Mouse (Mus musculus): Measurements from ENCODE around the gene Tuft1.
"Not testable (repeated sequence)": the region's sequence is repeated elsewhere in the genome, so short reads cannot be mapped to it uniquely, and the experiment has no call there.

The Tuft1 gene

DNA sequence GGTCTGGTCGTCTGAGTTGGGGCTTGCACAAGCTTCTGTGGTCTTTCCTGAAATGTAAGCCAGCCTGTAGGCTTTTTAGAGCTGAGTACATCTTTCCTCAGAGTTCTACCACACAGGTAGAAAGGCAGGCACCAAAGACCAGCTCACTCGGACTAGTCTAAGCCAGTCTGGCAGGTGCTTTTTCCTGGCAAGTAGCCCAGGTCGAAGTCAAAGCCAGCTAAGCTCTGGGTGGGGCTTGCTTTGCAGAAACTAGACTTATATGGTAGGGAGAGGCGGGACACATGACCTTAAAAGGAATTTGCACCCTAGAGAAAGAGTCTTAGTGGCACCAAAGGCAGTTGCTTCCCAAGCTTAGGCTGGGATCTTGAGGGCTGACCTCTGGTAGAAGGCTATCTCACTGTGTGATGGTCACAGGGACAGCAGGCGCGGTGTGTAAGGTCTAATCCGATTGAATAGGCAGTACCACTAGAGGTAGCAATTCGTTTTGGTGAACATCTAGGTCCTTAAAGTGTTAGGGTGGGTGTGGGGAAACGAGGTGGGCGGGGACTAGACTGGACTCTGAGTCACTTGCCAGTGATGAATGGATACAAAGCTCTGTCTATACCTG lies 573 bp upstream of the Tuft1 start:
- peak; percentile 23 for DNase-seq

DNA sequence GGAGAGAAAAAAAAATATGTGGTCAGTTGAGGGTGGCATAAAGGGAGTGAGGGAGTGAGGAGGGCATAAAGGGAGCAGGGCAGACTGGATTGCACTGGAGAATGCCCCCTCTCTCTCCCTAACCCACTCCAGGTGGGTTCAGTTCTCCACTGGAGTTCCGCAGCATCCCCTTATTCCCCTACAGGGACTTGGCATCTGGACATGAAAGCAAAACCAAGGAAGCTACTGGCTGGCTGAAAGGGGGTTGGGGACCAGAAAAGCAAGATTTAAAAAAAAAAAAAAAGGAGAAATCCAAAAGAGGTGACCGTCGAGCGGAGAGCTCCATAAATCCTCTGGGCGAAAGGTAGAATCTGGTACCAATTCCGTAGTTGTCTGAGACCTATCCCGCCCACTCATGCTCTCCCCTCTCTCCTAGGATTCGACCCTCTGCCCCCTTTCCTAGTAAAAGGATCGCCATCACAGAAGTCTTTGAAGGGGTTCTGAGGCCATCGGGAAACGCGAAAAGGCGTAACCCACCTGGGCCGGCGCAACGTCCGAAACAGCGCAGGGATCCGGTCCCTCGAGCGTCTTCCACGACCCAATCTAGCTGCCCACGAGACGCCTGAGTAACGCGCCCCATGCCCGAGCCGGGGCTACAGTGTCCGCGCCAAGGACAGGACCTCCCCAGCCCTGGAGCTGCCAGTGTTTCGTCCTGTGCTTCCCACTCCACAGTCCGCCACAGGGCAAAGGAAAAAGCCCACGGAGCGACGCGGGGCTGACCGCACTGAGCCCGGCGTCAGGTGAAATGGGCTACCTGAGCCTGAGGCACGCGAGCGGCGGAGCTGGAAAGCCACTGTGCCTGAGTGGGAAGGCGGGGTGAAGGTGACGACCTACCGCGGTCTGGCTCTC lies 576 bp downstream of the Tuft1 start:
- not testable (repeated sequence) for DNase-seq

DNA sequence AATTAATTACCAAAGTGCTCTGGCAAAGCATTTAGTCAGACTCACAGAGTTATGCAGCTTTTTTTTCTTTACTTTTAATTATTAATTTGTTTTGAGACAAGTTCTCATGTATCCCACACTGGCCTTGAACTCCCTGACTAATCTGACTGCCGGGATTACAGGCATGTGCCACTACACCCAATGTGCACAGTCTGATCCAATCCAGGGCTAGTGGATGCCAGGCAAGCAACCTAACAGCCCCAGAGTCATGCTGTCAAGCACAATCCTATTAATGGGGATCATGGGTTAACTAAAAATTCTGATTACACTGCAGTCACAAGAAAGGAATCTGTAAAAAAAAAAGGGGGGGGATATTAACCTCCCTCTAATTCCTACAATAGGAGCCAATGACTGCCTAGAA lies 4.7 kb downstream of the Tuft1 start:
- not testable (repeated sequence) for DNase-seq

DNA sequence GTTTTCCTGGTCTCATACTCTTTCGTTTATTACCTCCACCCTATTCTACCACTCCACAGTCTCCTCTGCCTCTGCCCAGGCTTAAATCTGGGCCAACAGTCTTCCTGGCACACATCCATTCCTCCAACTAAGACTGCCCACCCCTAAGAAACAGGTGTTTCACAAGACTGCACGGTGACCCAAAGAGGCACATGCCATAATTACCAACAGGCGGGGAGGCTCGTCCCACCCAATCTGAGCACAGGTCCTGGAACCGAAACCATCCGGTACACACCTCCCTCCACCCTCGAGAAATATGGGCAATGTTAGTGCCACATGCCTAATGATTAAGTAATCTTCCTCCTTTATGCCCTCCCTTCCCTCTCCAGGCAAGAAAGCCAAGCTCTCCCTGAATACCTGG lies 8.3 kb downstream of the Tuft1 start:
- DNase-seq: peak; percentile 70

DNA sequence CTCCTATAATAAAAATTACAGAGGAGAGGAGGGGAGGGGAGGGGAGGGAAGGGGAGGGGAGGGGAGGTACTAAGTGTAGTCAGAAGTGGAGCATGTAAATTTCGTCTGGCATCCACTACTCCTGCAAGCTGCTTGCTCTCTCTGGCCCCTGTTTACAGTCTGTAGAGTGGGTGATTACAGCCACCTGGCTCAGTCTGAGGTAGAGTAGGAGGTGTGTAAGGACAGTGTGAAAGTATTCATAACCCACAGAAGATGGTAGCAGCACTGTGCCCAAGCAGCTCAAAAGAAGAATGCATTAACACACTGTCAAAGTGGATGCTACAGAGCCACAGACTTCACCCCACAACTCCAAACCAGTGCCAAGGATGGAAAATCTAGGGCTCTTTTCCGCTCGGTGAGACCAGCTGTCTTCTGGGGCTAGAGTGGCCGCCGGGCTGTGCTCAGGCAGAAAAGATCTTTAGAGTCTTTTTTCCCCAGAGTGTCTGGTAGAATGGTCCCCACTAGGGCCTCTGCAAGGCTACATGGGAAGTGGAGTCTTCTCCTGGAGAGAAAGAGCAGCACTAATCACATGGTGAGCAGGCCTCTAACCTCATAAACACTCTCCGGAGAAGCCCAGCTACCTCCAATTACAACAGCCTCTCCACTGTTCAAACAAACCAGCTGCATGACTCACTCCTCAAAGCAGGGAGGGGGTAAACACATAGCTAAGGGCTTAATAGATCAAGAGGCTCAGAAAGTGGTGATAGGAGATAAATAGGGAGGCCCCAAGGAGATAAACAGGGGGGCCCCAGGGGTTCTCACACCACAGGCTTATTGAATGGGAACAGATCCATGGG lies 9.7 kb downstream of the Tuft1 start:
- DNase-seq: peak; percentile 61

DNA sequence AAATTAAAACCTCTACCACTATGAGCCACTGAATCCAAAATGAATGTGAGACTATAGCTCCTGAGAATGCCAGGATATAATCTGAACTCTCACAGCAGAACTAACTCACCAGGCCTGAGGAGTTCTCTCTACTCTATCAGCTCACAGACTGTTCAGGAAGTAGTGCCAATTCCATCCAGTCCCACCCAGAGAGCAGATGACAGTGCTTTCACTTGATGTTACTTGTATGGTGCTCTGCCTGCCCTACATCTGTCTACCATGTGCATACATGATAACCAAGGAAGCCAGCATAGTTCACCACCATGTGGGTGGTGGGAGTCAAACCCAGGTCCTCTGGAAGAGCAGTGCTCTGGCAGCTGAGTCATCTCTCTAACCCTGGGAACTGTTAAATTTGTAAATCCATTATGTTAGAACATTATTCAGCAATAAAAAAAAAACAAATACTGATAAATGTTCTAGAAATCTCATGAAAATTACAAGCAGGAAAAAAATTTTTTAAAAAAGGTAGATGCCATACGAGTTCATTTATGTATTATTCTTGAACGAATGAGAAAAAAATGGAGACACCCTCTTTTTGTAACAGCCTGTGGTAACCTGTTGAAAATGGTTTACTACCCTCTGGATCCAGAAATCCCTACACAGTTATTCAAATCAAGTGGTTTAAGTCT lies 16.0 kb downstream of the Tuft1 start, which contains the start of gene Gm10972:
TSS of gene Gm10972 (plus strand) at position 618 of the 668 bp plus-strand sequence.
- not testable (repeated sequence) for DNase-seq

DNA sequence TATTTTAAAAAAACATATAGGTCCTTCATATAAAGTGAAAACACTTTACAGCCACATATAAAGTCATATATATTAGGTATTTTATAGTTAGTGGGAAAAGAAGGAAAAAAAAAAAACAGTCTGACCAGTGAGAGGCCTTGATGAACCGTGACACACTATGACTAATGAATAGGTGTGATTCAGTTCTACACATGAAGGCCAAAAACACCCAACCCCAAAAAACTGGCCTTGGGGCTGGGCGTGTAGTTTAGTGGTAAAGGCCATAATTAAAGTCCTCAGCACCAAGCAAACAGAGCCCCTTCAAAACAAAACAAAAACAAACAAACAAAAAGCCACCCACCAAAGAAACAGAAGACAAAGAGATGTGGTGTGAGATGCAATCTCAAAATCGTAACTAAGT lies 28.8 kb downstream of the Tuft1 start:
- DNase-seq: no peak

DNA sequence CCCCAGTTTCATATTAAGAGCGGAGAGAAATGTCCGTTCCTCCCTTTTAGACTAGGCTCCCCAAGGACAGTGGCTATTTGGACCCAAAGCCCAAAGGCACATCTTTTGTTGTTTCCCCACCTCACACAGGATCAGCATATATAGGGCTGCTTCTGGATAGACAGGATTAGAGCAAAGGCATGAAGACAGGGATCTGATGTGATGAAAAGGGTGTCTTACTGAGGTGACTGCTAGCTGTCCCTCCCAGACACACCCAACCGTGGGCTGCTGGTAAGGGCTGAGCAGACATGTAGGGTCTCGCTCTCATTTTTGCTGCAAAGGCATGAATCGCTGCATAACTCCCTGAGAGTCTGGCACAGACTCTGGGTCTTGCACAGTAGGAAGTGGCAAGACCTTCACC lies 30.0 kb downstream of the Tuft1 start:
- no peak for DNase-seq

DNA sequence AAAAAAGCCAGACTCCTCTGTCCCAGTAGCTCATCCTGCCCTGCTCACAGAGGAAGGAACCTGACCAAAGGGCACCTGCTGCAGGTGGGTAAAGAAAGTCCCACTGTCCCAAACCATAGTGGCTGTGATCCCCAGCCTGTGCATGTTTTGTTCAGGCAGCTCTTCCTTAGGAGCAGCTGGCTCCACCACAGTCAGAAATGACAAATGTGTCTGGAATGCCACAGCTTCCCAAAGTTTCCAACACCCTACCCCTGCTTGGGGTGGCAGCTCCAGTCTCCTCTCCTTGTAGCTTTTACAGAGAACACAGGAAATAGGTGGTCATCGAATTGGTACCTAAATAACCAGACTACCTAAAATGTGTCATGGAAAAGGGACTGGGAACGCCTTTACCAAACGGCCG lies 34.4 kb downstream of the Tuft1 start:
- DNase-seq: no peak

DNA sequence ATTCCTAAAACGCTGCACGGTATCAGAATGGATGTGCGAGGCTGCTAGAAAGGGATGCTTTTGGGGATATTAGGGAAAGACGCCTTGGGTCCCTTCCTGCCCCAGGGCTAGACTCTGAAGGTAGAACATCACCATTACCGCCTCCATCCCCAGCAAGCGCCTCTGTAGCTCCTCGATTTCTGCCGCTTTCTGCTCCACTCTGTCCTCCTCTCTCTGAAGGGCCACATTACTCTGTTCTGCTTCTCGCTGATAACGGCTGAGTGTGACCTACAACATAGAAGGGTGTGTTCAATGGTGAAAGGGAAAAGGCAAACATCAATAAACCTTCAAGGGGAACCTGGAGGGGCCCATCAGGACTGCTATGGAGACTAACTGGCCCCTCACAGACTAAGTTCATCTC lies 36.1 kb downstream of the Tuft1 start:
- no peak for DNase-seq

DNA sequence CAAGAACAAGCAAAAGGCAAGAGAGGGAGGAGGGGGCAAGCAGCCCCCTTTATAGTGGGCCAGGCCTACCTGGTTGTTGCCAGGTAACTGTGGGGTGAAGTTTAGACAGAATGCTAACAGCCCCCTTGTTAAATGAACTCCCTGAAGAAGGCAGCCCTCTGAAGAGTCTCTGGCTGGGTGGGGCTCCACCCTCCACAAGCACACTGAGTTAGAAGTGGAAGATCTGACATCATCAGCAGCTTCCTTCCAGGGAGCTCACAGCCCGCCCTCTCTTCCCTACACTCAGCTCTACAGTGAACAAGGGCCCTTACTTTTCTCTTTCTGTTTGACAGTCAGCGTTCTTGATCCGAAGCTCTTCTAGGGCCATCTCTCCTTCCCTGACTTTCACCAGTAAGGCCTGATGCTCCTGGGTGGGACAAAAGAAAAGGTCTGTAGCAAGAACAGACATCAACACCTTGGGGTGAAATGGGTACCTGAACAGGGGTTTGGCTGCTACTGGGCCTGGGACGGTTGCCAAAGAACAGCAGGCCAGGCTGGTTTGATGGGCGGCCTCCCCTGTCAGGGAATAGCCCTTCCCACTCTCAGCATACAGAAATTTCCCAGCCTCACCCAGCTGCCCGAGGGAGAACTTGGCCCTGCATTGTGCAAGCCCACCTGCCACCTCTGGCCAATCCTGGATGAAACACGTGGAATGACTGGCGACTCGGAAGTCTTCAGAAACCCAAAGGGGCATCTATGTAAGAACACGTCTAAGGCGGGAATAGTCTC lies 36.7 kb downstream of the Tuft1 start:
- DNase-seq: peak; percentile 69

DNA sequence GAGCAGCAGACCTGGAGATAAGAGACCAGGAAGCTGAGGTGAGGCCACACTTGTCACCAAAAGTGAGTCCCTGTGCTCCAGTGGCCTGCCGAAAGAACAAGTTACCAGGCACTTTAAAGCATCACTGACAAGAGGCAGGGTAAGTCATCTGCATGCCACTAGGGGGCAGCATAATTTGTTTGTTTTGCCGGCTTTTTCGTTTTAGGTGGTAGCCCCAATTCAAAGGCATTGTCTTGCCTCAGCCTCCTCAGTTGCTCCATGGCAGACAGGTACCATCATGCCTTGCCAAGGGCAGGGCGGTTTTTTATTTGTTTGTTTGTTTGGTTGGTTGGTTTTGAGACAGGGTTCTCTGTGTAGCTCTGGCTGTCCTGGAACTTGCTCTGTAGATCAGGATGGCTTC lies 42.0 kb downstream of the Tuft1 start:
- peak; percentile 42 for DNase-seq

DNA sequence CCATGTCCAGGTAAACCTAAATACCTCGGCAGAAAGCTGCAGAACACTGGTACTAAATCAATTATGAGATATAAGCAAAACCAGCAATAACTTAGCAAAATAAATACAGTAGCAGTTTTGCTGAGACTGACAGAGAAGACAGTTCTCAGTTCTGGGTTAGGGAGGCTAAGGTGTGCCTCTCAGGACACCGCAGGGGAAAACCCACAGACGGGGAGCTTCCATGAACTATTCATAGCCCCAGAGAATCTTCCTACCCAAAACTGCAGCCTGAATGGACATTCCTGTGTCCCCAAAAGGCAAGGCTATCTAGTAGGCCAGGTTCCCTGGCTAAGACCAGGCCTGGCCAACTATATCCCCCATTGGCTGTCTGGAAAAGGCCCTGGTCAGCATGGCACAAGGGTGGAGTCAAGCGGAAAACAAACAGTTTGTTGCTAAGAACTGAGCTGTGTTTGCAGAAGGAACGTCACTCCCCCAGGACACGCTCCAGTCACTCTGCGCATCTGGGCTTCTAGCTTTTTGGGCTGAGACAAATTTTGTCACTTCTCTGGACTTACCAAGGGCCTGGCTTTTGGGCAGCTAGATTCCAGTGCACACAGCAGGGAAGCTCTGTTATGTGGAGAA lies 45.3 kb downstream of the Tuft1 start:
- peak; percentile 20 for DNase-seq

DNA sequence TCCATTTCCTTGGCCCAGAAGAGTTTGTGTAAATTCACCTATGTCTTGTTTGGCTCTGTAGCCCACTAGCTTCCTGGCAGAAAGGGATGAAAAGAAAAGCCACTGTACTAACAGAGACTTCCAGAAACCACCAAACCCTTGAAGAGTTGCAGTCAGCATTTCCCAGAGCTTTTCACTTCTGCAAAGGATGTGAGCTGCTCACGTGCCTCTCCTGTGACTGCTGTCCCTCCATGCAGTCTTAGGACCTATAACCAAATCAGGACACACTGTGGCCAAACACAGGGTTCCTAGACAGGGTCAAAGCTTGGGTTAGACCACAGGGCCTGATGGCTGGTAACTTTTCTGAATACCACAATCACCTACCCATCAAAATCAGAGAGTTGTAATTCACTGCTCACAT lies 46.4 kb downstream of the Tuft1 start:
- DNase-seq: no peak

DNA sequence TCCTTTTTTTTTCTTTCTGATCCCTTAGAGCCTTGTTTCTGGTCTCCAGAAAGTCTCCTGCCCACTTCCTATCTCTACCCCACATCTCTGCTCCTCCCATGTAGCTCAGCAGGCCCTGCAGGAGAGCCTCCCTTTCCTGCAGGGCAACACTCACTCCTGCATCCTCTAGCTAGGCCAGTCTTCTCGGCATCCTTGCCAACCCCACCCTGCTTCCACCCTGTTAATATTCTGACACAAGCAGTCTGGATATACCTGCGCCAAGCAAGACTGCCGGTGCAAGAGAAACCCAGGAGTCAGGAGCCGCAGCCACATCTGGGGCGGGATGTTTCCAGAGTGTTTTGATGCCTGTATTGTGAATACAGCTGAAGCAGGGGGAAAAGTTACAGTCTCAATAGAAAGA lies 46.8 kb downstream of the Tuft1 start:
- no peak for DNase-seq

DNA sequence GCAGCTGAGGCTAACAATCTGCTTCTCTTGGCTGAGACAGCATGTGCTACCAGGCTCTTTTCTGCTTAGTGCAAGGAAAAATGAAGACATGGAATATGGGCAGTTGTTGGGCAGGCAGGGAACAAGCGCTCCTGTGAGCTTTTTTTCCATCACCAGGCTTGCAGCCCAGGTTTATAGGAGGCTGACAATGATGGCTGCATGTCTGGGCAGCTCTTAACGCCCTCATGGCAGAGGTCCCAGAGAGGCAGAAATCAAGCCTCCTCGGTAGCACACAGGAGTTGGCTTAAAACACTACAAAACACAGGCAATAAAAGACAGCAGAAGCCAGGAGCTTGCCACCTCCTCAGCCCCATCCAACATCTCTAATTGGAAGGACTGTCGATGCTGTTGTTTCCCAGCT lies 47.3 kb downstream of the Tuft1 start:
- DNase-seq: no peak

DNA sequence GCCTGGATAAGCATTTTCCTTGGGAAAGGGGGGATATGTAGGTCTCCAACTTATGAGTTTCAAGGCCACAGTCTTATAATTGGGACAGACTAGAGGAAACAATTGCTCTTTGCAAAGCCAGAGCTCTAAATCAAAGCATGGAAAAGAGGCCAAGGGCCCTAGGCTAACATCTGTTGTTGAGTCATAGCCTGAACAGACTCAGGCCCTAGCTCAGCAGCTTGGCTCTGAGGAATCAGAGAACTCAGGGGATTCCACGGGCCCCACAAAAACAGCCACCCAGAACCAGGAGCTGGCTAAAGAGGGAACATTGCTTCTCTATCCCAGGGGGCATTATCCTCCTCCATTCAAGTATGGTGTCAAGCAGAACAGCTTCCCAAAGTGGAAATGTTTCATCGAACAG lies 48.1 kb downstream of the Tuft1 start:
- no peak for DNase-seq

DNA sequence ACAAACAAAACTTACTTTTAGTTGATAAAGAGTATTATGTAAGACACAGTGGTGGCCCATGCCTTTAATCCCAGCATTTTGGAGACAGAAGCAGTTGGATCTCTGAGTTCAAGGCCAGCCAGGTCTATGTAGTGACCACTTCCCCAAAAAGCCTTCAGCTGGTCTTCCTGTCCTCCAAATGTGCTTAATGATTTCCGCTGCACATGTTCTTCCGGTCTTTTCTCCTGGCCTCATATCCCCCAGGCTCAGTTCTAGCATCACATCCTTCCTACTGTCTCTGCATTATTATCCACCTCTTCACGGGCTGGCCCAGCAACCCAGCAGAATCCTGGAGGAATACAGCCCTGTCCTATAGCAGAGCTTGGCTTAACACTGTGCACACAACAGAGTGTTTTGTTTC lies 49.1 kb downstream of the Tuft1 start:
- DNase-seq: no peak

DNA sequence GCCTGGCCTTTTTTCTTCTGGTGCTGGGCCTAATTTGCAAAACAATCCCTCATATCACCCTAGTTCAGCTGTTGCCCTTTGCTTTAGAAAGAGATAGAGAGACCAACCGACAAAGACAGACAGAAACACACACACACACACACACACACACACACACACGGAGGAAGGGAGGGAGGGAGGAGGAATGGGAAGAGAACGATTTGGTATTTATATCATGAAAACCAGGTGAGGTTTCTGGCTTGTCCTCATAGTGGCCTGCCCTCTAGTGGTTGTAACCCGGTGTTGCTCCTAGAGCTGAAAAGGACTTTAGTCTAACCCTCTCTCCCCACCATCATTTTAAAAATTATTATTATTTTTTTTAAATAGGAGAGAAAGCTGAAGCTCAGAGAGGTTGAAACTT lies 56.7 kb downstream of the Tuft1 start:
- peak; percentile 69 for DNase-seq

DNA sequence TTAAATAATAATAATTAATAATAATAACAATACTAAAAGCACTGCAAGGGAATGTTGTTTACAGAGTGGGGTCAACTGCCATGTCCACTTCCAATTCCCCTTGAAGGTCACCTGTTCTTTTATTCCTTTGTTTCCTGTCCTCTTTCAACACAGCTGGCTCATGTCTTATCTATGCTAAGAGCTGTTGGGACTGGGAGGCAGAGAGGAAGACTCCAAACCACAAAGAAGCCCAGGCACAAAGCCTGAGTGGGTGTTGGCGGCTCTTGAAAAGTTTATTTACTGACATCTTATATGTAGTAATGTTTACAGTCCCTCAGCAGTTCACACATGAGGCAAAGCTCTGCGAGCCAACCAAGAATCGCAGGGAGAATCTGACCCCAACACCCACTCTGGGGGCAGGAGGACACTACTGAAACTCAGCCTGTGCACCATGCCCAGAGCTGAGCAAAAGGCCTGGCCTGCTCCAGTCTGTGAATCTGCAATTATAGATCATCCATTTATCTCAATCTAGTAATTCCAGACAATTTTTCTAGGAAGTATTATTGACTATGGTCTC lies 61.4 kb downstream of the Tuft1 start:
- DNase-seq: no peak

DNA sequence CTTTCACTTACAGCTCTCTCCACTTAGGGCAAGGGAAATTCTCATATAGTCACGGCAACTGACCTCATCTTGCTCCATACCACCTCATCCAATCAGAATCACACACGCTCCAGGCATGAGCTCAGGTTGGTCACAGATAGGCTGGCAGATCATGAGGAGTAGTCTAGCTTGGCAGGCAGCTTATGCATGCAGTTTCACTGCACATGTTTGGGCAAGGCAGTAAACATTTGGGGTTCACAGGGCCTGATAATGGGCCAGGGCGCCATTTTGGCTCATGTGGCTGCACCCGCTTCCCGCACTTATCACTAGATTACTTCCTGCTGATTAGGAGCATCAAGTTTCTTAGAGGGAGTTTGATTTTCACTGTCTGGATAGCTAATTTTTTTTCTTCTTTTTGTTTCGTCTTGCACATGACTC lies 62.8 kb downstream of the Tuft1 start:
- no peak for DNase-seq
